Mouse (Mus musculus): Measurements from ENCODE around the gene Celf2.

Gene Celf2

GRCm38 (mm10) chr2:6873711-6874110, 635.7 kb downstream of the Celf2 start:
- intact Hi-C loops (cut with DNase I), result no loop called here

GRCm38 (mm10) chr2:6872894-6873255, 636.5 kb downstream of the Celf2 start:
- intact Hi-C loops (cut with DNase I), result no loop called here

- intact Hi-C loops (cut with DNase I), result no loop called here
Observed at GRCm38 (mm10) chr2:6872131-6872893, 637.1 kb downstream of the Celf2 start.

DNA sequence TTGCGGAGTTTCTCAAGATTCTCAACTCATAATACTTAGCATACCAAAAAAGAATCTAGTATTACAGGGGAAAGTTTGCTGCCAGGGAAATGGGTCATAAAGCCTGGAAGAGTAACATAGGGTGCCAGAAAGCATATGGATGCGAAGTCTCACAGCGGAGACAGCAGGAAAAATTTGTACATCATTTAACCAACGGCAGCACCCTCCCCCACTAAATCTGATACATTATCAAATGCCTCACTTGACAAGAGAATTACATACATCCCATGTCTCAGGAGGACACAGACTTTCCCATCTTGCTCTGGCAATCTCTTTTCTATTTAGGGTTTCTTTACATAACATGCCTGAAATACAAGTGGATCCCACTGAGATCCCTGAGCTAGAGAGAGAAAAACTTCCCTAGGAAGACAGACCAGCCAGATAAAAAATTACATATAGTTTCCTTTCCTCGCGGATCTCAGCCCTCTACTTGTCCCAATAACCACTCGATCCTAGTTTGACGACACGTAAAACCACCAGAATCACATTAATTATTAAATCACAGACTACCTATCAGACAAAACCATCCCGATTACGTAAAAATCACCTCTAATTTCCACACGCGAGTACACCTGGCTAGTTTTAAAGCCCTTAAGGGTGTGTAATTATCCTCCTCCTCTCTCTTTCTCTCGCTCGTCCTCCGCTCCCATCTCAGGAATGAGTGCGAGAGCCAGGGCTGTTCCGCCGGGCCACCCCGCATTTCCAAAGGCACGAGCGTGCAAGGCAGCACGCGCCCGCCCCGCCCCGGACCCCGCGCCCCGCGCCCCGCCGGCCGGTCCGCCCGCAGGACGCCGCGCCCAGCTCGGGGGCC, 637.9 kb downstream of the Celf2 start:
- intact Hi-C loops (cut with DNase I), result no loop called here

- intact Hi-C loops (cut with DNase I), result no loop called here
Observed at GRCm38 (mm10) chr2:6869956-6870710, 639.2 kb downstream of the Celf2 start.

- intact Hi-C loops (cut with DNase I), result no loop called here
Observed at GRCm38 (mm10) chr2:6867297-6867696, 642.1 kb downstream of the Celf2 start.

GRCm38 (mm10) chr2:6865785-6866184, 643.6 kb downstream of the Celf2 start:
- intact Hi-C loops (cut with DNase I), result no loop called here

DNA sequence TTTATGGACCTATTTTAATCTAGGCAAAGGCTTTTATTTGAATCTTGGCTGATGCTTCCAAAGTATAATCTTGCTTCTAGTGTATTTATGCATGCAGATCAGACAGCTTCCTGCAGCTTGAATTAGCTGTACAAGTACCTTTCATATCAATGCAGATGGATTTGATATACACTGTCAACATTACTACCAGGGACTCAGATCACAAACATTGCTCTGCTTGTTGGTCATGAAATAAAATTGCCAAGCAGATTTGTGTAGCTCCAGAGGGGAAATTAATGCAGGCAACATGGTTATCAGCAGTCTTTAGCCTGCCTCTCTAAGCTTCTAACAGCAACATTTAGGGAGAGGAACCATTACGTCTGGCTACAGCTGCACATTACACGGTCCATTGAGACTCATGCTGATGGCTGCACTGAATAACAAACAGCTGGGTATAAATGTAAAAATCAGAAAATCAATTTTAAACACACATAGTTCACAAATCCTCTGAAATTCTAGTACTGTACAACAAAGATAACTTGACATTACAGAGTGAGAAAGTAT, 659.2 kb downstream of the Celf2 start:
- intact Hi-C loops (cut with DNase I), result no loop called here

- intact Hi-C loops (cut with DNase I), result no loop called here
Observed at GRCm38 (mm10) chr2:6849388-6849787, 660.0 kb downstream of the Celf2 start.

DNA sequence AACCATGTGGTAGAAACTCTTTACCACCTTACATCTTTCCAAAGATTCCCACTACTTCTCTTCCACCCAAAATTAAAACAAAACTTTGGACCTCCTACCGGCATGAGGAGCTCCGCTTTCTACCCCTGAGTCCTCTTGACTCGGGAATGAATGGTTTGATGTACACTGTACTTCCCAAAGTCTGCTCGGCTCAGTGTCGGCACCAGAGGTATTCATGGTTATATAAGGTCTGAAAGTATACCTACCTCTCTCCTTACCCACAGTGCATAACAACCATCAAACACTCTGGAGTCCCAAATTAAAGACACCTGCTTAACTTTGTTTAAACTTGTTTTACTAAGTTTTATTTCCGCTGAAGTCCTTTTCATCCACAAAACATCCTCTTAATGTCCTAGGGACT, 679.3 kb downstream of the Celf2 start:
- intact Hi-C loops (cut with DNase I), result no loop called here

- intact Hi-C loops (cut with DNase I), result no loop called here
Observed at GRCm38 (mm10) chr2:6827583-6827982, 681.8 kb downstream of the Celf2 start.

DNA sequence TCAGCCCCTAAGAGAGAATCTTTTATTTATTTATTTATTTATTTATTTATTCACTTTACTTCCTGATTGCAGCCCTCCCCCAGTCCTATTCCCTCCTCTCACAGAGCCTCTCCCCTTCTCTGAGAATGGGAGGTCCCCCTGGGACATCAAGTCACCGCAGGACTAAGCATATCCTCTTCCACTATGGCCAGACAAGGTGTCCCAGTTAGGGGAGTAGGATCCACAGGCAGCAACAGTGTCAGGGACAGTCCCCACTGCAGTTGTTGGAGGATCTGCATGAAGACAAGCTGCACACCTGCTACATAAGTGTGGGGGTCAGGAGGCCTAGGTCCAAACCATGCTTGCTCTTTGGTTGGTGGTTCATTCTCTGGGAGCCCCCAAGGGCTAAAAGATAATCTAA, 686.3 kb downstream of the Celf2 start:
- intact Hi-C loops (cut with DNase I), result no loop called here

GRCm38 (mm10) chr2:6821593-6821992, 687.8 kb downstream of the Celf2 start:
- intact Hi-C loops (cut with DNase I), result no loop called here

GRCm38 (mm10) chr2:6815281-6815680, 694.1 kb downstream of the Celf2 start:
- intact Hi-C loops (cut with DNase I), result no loop called here

- intact Hi-C loops (cut with DNase I), result no loop called here
Observed at GRCm38 (mm10) chr2:6808736-6809135, 700.6 kb downstream of the Celf2 start.

DNA sequence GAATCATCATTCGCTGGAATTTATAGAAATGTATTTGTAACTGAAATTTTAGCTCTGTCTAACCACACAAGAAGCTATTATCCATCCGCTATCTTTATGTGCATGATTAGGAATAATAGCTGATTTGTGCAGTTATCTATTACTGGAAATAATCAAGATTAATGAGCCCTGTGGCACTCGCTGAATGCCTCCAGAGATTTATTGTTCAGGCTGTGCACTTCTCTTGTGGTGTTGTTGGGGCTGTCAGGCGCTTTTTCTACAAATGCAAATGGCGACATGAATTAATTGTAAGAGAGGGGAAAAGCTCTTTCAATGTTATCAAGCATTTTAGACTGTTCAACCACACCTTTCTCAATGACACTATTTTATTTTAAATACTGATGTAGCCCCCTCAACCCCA, 712.6 kb downstream of the Celf2 start:
- intact Hi-C loops (cut with DNase I), result no loop called here

GRCm38 (mm10) chr2:6795995-6796588, 713.3 kb downstream of the Celf2 start:
- intact Hi-C loops (cut with DNase I), result no loop called here

DNA sequence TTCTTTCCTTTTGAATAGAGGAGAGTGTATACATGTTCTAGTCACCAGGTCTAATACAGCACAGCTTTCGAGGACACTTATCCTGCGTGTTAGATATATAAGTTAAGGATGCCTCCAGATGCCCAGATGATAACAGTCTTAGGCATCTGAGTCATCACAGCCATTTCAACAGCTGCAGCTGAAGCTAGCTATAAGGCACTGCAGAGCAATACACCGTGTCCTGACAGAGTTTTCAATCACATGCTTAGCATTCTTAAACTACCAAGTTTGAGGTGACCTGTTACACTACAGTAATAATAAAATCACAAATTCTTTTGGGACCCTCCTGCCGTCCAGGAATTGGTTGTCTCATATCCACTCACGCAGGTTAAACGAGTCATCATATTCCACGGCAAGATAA, 714.5 kb downstream of the Celf2 start:
- intact Hi-C loops (cut with DNase I), result no loop called here

GRCm38 (mm10) chr2:6790876-6791275, 718.5 kb downstream of the Celf2 start:
- intact Hi-C loops (cut with DNase I), result no loop called here

GRCm38 (mm10) chr2:6786494-6787144, 722.7 kb downstream of the Celf2 start:
- intact Hi-C loops (cut with DNase I), result no loop called here

- intact Hi-C loops (cut with DNase I), result no loop called here
Observed at GRCm38 (mm10) chr2:6770214-6770613, 739.1 kb downstream of the Celf2 start.
